Mouse (Mus musculus) E14TG2a.4 (cell line): ENCODE measurements around the gene Copg1.
A peak's percentile ranks its signal among the peaks of the same experiment; 100 is the strongest.

Source experiments
- H3K27me3 ChIP-seq: 2 replicates; pipeline ENCODE4 v1.6.1; 2014; ENCODE audit warnings: low read length, control low read depth; ENCODE audit not compliant: insufficient read depth
- H3K36me3 ChIP-seq: 2 replicates; pipeline ENCODE4 v1.6.1; 2014; ENCODE audit warnings: low read length, control low read depth; ENCODE audit not compliant: insufficient read depth
- H3K4me1 ChIP-seq: replicated peaks from 2 replicates; pipeline ENCODE4 v1.6.1; 2014; ENCODE audit warnings: low read depth, low read length, control low read depth
- H3K4me3 ChIP-seq: replicated peaks from 2 replicates; pipeline ENCODE4 v1.5.1; 2014; ENCODE audit warnings: mild to moderate bottlenecking, low read length
- H3K9me3 ChIP-seq: 2 replicates; pipeline ENCODE4 v1.6.1; 2014; ENCODE audit warnings: low read length, control low read depth
- CTCF ChIP-seq: conservative IDR thresholded peaks from 2 replicates; pipeline ENCODE4 v1.5.1; 2014; ENCODE audit warnings: low read length
- NANOG ChIP-seq: IDR thresholded peaks from 2 replicates; pipeline ENCODE4 v1.6.1; 2014; ENCODE audit warnings: borderline replicate concordance, low read length, mixed read lengths
- POU5F1 ChIP-seq: IDR thresholded peaks from 2 replicates; pipeline ENCODE4 v1.6.1; 2014; ENCODE audit warnings: low read length, borderline replicate concordance

Gene Copg1

GRCm38 (mm10) chr6:87887594-87888233 is at the start of gene Copg1:
TSS of gene Copg1 (plus strand) at chr6:87887814.
- Histone ChIP-seq H3K9me3 (no peaks in the 10 kb centered on the region), H3K4me3 (peak within 1 kb of the TSS; percentile 95), H3K4me1 (peaks cover 27% of the 10 kb centered on the region), H3K36me3 (peaks cover 42% of the 10 kb centered on the region), H3K27me3 (no peaks in the 10 kb centered on the region)
- TF ChIP-seq CTCF (peak; percentile 86), NANOG (no peak)

DNA sequence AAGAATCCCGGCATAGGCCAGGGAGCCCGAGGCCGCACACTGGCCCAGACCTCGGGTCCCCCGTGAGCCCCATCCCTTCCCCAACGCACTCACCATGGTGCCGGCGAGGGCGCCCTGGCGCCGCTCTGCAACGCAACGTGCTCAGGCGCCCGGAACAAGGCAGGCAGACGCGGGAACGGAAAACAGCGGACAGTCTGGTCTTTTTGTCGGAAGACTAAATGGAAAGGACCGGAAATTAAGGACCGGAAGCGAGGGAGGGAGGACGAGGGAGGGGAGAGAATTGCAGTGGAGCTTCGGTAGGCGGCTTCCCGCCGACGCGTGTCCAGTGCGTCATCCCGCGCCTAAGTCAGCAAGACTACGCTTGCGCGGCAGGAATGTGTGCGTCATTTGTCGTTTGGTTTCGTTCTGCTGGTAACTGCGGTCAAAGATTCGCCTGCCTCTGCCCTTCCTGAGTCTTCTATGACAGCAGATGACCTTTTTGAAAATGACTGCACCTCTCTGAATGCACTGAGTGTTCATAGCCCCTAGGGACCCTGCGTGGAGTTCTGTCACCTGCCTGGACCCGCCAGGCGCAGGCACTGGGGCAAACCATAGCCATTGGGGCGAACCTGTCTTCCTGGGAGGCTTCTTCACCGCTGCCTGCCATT is 48.9 kb upstream of the Copg1 start, which contains the start of gene Isy1:
Gene Isy1, minus strand, starts transcription at position 248 of the 647 bp plus-strand sequence.
- Histone ChIP-seq H3K27me3 (no peaks in the 10 kb centered on the region), H3K4me1 (peaks cover 42% of the 10 kb centered on the region), H3K9me3 (no peaks in the 10 kb centered on the region), H3K4me3 (peak within 1 kb of the TSS; percentile 97), H3K36me3 (peaks cover 63% of the 10 kb centered on the region)
- TF ChIP-seq POU5F1 (no peak), CTCF (no peak), NANOG (no peak)

- Histone ChIP-seq H3K9me3 (no peaks in the 10 kb centered on the region), H3K36me3 (peaks cover 64% of the 10 kb centered on the region), H3K4me3 (peak overlapping the region; percentile 97), H3K27me3 (no peaks in the 10 kb centered on the region), H3K4me1 (peaks cover 51% of the 10 kb centered on the region)
- TF ChIP-seq CTCF = no peak
- no peak for TF ChIP-seq POU5F1
- TF ChIP-seq NANOG = no peak
Observed at GRCm38 (mm10) chr6:87839797-87840341, 47.7 kb upstream of the Copg1 start.

- no peak for TF ChIP-seq NANOG
- TF ChIP-seq POU5F1 = no peak
- no peak for TF ChIP-seq CTCF
- H3K4me1 ChIP-seq = peaks cover 66% of the 10 kb centered on the region
- no peaks in the 10 kb centered on the region for H3K9me3 ChIP-seq
- H3K4me3 ChIP-seq = no peak overlapping the region
- H3K27me3 ChIP-seq = no peaks in the 10 kb centered on the region
- peaks cover 66% of the 10 kb centered on the region for H3K36me3 ChIP-seq
Observed at GRCm38 (mm10) chr6:87841635-87842034, 46.0 kb upstream of the Copg1 start.

DNA sequence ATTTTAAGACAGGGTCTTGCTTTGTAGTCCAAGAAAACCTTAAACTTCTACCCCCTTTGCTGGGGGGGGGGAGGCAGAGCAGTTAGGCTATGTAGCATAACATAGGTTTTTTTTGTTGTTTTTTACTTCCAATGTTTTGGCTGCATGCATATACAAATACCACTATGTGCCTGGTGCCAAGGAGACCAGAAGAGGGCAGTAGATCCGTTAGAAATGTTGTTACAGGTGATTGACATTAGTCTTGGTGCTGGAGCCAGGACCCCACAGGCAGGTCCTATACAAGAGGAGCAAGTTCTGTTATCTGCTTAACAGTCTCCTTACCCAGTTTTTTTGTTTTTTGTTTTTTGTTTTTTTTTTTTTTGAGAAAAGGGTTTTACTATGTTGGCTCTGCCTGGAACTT is 45.4 kb upstream of the Copg1 start:
- Histone ChIP-seq H3K27me3 (no peaks in the 10 kb centered on the region), H3K4me3 (no peak overlapping the region), H3K36me3 (peaks cover 68% of the 10 kb centered on the region), H3K4me1 (peaks cover 68% of the 10 kb centered on the region), H3K9me3 (no peaks in the 10 kb centered on the region)
- TF ChIP-seq CTCF = peak; percentile 49
- no peak for TF ChIP-seq POU5F1
- TF ChIP-seq NANOG = no peak

- Histone ChIP-seq H3K36me3 (peaks cover 89% of the 10 kb centered on the region), H3K4me1 (peaks cover 71% of the 10 kb centered on the region), H3K27me3 (no peaks in the 10 kb centered on the region), H3K9me3 (no peaks in the 10 kb centered on the region), H3K4me3 (no peak overlapping the region)
- TF ChIP-seq CTCF (no peak), NANOG (no peak), POU5F1 (no peak)
Observed at GRCm38 (mm10) chr6:87845031-87845695, 42.5 kb upstream of the Copg1 start.

GRCm38 (mm10) chr6:87846813-87847212 is 40.8 kb upstream of the Copg1 start:
- peak overlapping the region; percentile 99 for H3K4me3 ChIP-seq
- H3K4me1 ChIP-seq = peaks cover 66% of the 10 kb centered on the region
- no peaks in the 10 kb centered on the region for H3K9me3 ChIP-seq
- TF ChIP-seq CTCF (no peak), NANOG (no peak), POU5F1 (no peak)
- H3K27me3 ChIP-seq = no peaks in the 10 kb centered on the region
- peaks cover 75% of the 10 kb centered on the region for H3K36me3 ChIP-seq

DNA sequence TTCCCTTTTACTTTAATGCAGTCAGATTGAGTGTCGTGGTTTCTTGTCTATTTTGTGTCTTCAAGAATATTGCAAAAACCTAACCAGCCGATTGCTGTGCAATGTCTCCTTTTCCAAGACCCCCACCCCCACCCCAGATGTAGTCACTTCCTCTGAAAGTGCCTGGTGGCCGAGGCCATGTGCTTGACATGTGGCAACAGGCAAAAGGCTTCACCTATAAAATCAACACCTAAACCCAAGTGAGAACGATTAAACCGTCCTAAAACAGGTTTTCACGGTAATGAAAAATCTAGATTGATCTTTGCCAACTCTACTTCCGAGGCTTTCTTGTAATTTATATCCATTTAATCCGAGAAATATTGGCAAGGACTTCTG is 37.8 kb upstream of the Copg1 start:
- Histone ChIP-seq H3K9me3 (no peaks in the 10 kb centered on the region), H3K4me3 (peak overlapping the region; percentile 99), H3K4me1 (peaks cover 77% of the 10 kb centered on the region), H3K36me3 (peaks cover 46% of the 10 kb centered on the region), H3K27me3 (no peaks in the 10 kb centered on the region)
- TF ChIP-seq NANOG (no peak), POU5F1 (no peak), CTCF (no peak)
